Mouse (Mus musculus): Measurements from ENCODE around the gene Olfr224.

The Olfr224 gene

DNA sequence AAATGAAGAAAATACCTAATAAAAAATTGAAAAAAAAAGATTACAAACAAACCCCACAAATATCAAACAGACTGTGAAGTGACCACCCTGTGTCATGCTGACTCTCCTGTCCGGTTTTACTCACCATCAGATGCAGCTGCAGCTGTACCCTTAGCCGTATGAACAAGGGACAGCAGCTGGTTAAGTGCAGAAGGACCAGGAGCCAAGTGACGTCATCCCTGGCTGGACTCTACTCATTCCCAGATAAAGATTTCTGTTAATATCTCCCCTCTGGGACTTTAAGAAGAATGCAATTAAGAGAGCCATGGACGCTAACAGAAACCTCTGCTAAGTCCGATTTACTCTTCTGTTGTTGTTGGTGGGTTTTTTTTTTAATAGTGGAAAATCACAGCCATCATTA, at the start of gene Olfr224:
TSS of gene Olfr224 (minus strand) at position 149 of the 400 bp plus-strand sequence.
- WGBS, result 67% methylated on average over 5 of the region's 5 CpGs

DNA sequence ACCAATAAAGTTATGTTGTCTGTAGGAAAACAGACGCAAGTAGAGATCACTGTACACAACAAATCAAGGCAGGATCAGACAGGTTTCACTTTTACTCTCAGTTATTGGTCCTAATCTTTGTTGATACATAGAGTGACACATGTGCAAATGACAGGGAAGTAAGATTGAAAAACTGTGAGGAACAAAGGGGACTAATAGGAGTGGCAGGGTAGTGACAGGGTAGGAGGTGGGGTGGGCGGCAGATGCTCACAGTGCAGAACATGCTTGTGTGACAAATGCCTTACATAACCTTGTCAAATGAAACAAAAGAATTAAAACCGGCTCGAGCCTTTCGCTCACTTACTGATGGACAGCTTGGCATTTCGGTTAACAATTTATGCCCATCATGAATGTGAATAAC, 48.4 kb upstream of the Olfr224 start:
- 70% methylated on average over 6 of the region's 6 CpGs for WGBS

DNA sequence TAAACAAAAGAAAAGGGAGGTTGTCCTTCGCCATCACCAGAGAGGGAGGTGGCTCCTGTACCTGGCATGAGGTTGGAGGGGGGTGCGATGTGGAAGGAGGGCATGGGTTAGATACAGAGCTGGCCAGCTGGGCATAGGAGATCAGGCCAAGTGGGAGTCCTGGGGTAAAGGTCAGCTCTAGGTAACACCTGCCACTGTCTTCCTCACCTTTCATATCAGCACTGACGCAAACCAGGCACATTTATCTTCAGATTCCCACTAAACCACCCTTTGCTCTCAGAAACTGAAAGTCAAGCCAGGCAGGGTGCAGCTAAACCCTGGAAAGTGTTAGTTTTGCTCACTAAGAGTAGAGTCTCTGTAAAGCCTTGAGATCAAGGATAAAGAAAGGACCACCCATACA, 48.0 kb upstream of the Olfr224 start:
- 79% methylated on average over 3 of the region's 3 CpGs for WGBS

DNA sequence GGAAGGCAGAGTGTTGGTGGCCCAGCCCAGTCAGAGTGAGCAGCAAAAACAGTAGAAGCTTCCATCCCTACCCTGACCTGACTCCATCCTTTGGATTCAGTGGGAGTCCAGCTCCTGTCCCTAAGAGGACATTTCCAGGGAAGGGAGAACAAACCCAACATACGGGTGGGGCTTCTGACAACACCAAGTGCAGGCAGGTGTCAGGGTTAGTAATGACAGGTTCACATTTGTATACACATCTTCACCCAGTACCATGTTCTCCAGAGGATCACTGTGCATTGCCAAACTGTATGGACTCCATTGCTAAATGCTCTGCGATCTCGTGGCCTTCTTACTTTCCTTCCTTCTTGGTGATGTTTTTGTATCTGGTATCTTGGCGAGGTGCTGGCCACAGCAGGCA, 45.6 kb upstream of the Olfr224 start, which contains the start of gene 2210407C18Rik:
TSS of gene 2210407C18Rik (minus strand) at position 101 of the 400 bp plus-strand sequence.
- WGBS, result 90% methylated on average over 4 of the region's 4 CpGs

DNA sequence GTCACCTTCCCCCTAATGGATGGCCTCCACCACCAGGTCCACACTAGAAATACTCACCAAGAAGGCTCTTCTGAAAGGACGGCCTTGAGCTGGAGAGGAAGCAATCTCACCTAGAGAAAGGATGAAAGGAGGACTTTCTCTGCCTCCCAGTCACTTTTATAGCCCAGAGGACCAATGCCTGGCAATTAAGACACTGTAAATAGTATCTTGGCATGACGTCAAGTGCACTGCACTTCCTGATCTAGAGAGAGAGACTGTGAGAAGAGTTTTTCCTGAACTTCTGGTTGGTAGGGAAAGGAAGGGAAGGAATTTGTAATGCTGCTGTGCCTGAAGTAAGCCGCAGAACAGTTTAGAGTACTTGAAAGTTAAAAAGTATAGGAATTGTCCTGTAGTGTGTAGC, 43.0 kb upstream of the Olfr224 start:
- WGBS, result 66% methylated on average over 3 of the region's 3 CpGs

DNA sequence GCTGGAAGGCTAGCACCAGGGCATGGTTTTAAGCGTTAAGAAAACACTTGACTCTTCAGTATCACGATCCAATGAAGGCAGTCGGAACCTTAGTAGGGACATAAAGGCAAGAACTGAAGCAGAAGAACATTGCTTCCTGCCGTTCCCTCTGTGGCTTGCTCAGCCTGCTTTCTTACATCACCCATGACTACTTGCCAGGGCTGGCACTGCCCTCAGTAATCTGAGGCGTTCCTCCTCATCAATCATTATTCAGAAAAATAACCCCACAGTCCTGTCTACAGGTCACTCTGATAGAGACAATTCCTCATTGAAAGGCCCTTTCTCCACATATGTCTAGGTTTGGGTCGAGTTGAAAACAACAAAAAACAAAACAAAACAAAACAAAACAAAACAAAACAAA, 36.7 kb upstream of the Olfr224 start:
- WGBS, result 72% methylated on average over 6 of the region's 6 CpGs

DNA sequence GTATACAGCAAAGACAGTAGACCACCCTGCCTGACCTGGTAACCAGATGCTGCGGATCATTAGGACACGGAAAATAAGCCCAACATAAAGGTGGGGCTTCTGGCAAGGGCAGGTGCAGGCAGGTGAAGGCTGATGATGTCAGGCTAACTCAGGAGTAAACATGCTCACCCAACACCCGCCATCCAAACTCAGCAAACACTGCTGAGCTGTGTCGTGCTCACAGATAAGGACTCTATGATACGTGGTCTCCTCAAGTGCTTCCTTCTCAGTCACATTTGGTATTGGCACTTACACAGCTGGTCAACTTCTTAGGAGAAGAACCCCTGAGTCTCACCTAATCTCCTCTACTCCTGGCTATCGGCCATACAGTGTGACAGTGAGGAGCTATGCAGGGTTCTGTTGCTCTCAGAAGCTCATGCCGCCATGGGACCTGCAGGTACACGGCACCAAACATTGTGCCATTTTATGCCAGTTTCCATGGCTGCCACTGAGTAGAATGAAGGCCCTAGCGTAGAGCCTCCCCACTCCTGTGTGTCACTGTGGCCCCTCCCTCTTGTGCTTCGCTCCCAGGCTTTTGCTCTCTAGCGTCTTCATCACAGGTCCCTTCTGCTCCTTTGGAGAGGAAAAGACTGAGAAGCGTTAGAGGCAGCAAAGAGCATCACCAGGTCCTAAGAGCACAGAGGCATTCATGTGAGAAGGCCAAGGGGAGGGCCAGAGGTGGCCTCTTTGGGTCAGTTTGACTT, 36.0 kb upstream of the Olfr224 start:
- WGBS, result 93% methylated on average over 12 of the region's 12 CpGs

DNA sequence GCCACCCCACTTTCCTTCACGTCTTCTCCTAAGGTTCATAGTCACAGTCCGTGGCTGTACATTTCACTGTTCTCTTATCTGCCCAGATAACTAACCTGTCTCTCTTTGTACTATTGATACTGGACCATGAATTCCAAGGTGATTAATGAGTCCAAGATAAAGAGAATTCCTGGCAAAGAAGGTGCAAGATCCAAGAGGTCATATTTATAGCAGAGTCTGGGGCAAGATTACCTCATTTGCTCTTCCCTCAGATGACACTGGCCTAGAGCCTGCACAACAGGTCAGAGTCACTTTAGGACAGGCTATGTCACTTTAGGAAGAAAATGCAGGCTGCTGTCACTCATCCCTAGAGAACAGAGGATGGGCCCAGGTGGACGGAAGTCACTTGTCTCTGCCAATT, 34.9 kb upstream of the Olfr224 start:
- WGBS, result 94% methylated on average over 3 of the region's 3 CpGs

DNA sequence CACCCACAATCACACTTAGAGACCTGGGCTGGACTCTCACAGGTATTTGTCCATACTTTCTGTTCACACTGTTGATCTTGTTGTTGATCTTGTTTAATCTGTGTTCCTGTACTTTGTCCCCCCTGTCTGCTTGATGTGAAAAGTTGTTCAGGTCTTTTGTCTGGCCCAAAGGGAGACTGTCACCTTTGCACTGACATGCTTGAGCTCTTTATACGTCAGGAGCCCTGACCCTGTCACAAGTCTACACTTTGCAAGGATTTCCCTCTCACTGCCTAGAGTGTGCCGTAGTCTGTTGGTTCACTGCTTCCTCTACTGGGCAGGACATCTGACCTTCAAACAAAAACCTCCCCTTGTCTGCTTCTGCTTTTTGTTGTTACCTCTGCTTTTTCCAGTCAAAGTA, 34.3 kb upstream of the Olfr224 start:
- 88% methylated on average over 2 of the region's 2 CpGs for WGBS

DNA sequence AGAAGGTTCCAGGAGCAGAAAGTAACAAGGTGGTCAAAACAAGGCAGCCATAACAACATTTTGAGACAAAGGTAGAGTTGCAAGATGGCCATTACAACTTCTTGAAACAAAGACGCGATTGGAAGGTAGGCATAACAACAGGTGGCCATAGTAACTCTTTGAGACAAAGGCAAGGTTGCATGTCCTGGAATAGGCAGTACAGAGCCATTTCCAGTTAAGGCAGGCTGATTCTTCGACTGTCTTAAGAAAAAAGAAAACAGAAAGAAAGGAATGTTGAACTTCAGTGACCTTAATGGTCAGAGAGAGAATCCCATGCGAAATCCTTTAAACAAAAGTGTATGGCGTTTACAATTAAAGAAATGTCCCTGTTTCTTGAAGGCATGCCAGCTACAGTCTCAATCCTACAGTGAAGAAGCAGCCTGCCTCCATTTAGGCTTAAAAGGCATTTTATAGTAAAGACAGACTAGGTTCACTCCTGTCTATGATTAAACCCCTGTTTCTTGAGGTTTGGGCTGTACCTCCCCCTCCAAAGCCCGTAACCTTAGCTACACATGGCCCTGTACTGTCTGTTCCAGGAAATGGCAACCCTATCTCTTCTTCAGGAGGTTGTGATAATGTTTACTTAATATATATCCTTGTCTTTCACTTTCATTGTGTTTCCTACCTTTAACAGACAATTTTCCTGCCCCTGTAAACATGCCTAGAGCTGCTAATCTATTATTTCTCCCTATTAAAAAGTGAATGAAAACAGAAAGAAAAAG, 32.6 kb upstream of the Olfr224 start:
- 87% methylated on average over 6 of the region's 6 CpGs for WGBS

DNA sequence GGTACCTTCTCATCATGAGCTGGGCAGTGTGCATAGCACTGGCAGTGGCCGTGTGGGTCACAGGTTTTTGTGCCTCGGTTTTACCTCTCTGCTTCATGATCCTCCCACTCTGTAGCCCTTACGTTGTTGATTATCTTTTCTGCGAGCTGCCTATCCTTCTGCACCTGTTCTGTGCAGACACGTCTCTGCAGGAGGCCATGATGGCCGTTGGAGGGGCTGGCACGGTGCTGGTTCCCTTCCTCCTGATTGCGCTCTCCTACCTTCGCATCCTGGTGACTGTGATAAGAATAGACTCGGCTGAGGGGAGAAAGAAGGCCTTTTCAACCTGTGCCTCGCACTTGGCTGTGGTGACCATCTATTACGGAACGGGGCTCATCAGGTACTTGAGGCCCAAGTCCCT, 27.5 kb upstream of the Olfr224 start:
- 92% methylated on average over 13 of the region's 13 CpGs for WGBS

DNA sequence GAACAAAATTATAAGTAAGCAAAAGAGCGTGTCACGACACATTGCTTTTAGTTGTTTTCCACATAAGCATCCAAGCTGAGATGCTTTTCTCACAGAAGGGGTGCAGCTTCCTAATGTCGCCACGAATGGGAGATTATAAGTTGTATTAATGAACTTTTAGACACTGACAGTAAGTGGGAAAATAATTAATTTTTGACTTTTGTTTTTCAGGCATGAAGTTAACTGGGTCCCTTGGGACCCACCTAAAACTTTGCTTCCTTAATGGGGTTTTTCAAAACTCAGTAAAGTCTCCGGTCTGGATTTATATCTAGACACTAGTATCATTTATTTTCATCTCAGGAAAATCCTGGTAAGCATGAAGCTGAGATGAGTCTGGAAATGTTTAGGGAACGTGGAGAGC, 24.5 kb upstream of the Olfr224 start, which contains the start of gene Olfr324:
TSS of gene Olfr324 (plus strand) at position 301 of the 400 bp plus-strand sequence.
- WGBS, result 86% methylated on average over 6 of the region's 6 CpGs

DNA sequence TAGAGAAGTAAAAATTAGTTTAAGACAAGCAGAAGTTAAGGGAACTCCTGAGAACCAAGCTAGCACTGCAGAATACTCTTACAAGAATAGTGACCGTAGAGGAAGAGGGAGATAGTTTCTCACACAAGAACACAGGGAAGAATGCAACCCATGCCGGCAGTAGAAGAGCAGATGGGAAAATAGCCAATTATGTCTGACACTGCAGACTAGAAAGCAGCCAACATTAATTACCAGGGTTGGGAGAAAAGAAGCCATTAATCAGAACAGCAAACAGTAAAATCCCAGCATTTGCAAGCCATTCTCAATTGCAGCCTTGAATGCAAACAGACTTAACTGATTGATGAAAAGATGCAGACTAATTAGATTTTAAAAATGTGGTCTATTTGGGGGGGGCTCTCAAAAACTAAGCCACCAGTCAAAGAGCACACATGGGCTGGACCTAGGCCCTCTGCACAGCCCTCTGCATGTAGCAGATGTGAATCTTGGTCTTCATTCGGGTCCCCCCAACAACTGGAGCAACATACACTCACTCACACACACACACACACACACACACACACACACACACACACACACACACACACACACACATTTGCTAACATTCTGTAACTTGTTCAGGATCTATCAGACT, 18.4 kb upstream of the Olfr224 start:
- 55% methylated on average over 3 of the region's 3 CpGs for WGBS

DNA sequence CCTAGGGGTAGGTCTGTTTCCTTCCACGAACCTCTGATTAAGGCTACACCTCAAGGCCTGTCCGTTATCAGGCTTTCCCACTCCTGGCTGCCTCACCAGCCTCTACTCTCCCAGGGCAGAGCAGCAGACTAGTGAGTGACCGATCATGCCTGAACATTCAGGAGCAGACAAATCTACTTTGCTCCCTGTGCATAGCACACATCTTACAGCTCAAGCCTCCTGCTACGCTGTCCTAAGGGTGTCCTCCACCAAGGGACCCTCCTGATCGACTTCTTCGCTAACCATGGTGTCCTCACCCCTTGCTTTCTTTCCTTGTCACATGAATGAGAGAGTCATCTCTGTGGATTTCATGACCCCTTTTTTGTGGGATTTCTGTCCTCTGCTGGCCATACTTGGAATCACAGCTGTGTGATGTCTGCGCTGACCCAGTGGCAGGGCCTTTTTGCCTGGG, 17.6 kb upstream of the Olfr224 start:
- WGBS, result 76% methylated on average over 7 of the region's 7 CpGs

DNA sequence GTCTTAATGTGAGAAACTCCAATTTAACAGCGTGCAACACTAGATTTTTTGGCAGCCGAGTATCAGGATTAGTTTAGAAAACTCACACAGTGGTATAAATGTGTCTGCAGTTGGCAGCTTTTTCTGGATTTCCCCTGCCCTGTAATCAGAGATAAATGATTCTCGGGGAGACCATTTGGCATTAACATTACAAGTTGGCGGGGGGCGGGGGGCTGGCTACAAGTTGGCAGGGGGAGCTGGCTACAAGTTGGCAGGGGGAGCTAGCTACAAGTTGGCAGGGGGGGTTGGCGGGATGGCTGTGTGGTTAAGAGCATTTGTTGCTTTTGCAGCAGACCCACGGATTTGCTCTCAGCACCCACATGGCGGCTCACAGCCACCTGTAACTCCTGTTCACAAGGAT, 8.3 kb upstream of the Olfr224 start:
- WGBS, result 20% methylated on average over 8 of the region's 8 CpGs

DNA sequence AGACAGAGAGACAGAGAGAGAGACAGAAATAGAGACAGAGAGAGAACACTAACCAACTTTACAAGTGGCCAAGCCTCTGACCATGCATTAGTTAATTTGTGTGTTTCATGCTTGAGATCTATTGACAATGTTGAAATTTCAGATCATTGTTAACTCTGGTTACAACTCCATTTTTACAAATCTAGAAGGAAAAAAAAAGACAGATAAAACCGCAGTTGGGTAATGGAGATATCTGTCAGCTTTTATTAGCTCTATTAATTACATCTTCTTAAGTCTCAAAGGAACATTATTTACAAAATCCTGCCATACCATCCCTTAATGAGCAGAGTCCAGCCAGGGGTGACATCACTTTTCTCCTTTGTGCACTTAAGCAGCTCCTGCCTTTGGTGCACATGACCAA, 7.1 kb upstream of the Olfr224 start, which contains the start of gene Olfr325:
TSS of gene Olfr325 (plus strand) at position 301 of the 400 bp plus-strand sequence.
- WGBS, result 64% methylated on average over 1 of the region's 1 CpGs

DNA sequence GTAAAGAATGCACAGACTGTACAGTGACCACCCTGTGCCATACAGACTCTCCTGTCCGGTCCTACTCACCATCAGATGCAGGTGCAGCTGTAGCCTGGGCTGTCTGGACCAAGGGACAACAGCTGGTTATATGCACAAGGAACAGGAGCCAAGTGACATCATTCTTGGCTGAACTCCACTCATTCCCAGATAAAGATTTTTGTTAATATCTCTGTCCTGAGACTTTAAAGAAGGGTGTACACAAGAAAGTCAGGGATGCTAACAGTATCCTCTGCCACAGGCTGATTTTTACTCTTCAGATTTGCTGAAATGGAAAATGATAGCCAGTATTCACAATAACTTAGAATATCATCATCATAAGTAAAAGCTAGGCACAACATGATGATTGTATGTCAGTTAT, 14.8 kb downstream of the Olfr224 start, which contains the start of gene Olfr328:
TSS of gene Olfr328 (minus strand) at position 101 of the 400 bp plus-strand sequence.
- WGBS, result 68% methylated on average over 1 of the region's 1 CpGs

DNA sequence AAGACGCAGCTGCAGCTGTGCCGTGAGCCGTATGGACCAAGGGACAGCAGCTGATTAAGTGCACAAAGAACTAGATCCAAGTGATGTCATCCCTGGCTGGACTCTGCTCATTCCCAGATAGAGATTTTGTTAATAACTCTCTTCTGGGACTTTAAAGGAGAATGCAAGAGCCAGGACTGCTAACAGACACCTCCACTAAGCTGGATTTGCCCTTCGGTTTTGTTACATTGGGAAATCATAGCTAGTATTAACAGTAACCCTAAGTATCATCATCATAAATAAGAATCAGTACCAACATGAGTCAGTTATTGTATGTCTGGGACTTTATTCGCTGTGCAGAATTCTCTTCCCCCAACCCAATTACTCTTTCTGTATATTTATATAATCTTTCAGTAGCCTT, 24.0 kb downstream of the Olfr224 start, which contains the start of gene Olfr329-ps:
TSS of gene Olfr329-ps (minus strand) at position 101 of the 400 bp plus-strand sequence.
- WGBS, result 72% methylated on average over 5 of the region's 5 CpGs

DNA sequence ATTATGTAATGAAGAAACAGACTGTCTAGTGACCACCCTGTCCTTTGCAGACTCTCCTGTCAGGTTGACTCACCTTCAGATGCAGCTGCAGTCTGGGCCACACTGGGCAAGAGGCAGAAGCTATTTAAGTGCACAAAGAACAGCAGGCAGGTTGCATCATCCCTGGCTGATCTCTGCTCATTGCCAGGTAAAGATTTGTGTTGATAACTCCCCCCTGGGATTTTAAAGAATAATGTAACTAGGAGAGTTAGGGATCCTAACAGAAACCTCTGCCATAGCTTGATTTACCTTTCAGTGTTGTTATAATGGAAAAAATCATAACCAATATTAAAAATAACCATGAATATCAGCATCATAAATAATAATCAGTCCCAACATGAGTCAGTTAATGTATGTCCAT, 35.6 kb downstream of the Olfr224 start, which contains the start of gene Olfr330:
TSS of gene Olfr330 (minus strand) at position 101 of the 400 bp plus-strand sequence.

DNA sequence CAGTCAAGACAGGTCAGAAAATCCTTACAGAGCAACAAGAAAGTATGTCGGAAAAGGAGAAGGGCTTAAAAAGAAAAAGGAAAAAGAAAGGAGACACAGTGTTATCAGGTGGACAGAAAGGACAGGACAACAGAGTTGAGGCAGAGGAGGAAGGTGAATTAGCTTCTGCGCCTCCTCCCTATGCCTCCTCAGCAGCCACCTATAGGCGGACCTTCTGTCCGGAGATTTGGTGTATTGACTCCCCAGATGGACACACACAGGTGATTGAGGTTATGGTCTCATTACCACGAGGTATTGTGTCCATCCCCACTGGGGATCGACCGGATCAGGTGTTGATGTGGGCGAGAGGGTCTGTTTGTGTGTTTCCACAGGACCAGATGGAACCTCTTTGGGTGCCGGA, 50.6 kb downstream of the Olfr224 start:
- WGBS, result 92% methylated on average over 8 of the region's 9 CpGs

DNA sequence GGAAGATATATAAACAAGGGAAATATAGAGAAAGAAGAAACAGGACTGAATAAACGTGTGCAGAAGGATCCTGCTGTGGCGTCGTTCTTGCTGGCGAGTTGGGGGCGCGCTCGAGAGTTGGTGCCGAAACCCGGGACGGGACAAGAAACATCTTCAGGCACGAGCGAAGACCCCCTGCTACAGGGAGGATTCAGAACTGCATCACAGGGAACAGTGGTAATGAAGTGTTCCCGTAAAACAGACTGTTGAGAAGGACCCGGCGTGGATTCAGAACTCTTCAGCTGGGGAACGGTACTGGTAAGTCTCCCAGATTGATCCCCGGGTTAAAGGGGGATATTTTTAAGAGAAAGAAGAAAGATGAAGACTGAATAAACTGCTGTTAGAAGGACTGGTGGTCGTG, 51.4 kb downstream of the Olfr224 start:
- 92% methylated on average over 18 of the region's 18 CpGs for WGBS

Data from cerebral cortex, adult 2 months (tissue).